In genomic region chr1:139421521-139421874, GRCm38 (mm10) we compare ENCODE assay signal across 8 mouse cellular contexts. TPM values are rescaled to one million over a fixed set of nuclear protein-coding genes. Genes with fewer than 3 reads are reported as not detected.
DNase-seq lines count a peak whose midpoint lies in the region; ATAC-seq and TF ChIP-seq lines count a peak whose summit lies in the region.

No protein-coding gene starts in this region.

- no peak for TF ChIP-seq CTCF in kidney, postnatal 0 days (IDR thresholded peaks at IDR 0.05; ENCODE audit: low read depth)

- H3K4me1 ChIP-seq in kidney, postnatal 0 days (replicated peaks; ENCODE audit: insufficient read depth, low read length), result peaks cover 4% of the 10 kb centered on the region; the same call in 1 of the 2 replicates
- H3K4me1 ChIP-seq in embryonic facial prominence, embryonic 10.5 days, result peaks cover 33% of the 10 kb centered on the region
- peaks cover 28% of the 10 kb centered on the region for H3K4me1 ChIP-seq in hindbrain, embryonic 16.5 days (ENCODE audit: control insufficient read depth, insufficient read depth, low read depth, low read length)
- H3K4me1 ChIP-seq in midbrain, embryonic 15.5 days, result peaks cover 33% of the 10 kb centered on the region

- H3K27me3 ChIP-seq in kidney, postnatal 0 days (ENCODE audit: insufficient read depth, low read length), result no peaks in the 10 kb centered on the region
- H3K27me3 ChIP-seq in embryonic facial prominence, embryonic 10.5 days (replicated peaks; ENCODE audit: low read depth, poor library complexity, severe bottlenecking), result no peaks in the 10 kb centered on the region
- H3K27me3 ChIP-seq in hindbrain, embryonic 16.5 days (replicated peaks; ENCODE audit: control insufficient read depth, insufficient read depth, low read length), result no peaks in the 10 kb centered on the region
- no peaks in the 10 kb centered on the region for H3K27me3 ChIP-seq in midbrain, embryonic 15.5 days (replicated peaks)

- H3K9me3 ChIP-seq in kidney, postnatal 0 days (replicated peaks; ENCODE audit: low read length), result no peaks in the 10 kb centered on the region
- H3K9me3 ChIP-seq in embryonic facial prominence, embryonic 10.5 days, result no peaks in the 10 kb centered on the region
- no peaks in the 10 kb centered on the region for H3K9me3 ChIP-seq in hindbrain, embryonic 16.5 days (ENCODE audit: control insufficient read depth, low read length)
- H3K9me3 ChIP-seq in midbrain, embryonic 15.5 days, result no peaks in the 10 kb centered on the region

- peak overlapping the region; percentile 96; the same call in 1 of the 2 replicates for H3K9ac ChIP-seq in kidney, postnatal 0 days (ENCODE audit: low read depth, low read length)
- H3K9ac ChIP-seq in hindbrain, embryonic 16.5 days (ENCODE audit: low read depth, low read length), result peak overlapping the region; percentile 98
- peak overlapping the region; percentile 79 for H3K9ac ChIP-seq in midbrain, embryonic 15.5 days

- H3K36me3 ChIP-seq in kidney, postnatal 0 days (ENCODE audit: insufficient read depth, low read length), result no peaks in the 10 kb centered on the region
- H3K36me3 ChIP-seq in embryonic facial prominence, embryonic 10.5 days (replicated peaks), result peaks cover 16% of the 10 kb centered on the region
- H3K36me3 ChIP-seq in hindbrain, embryonic 16.5 days (ENCODE audit: control insufficient read depth, insufficient read depth, low read length), result no peaks in the 10 kb centered on the region
- no peaks in the 10 kb centered on the region for H3K36me3 ChIP-seq in midbrain, embryonic 15.5 days (replicated peaks)

- H3K27ac ChIP-seq in kidney, postnatal 0 days, result no peak overlapping the region
- peak overlapping the region; percentile 97 for H3K27ac ChIP-seq in embryonic facial prominence, embryonic 10.5 days (replicated peaks)
- no peak overlapping the region for H3K27ac ChIP-seq in hindbrain, embryonic 16.5 days (ENCODE audit: low read depth, low read length)
- peak overlapping the region; percentile 89 for H3K27ac ChIP-seq in midbrain, embryonic 15.5 days

- intact Hi-C loops in left cerebral cortex, postnatal 36 days (cut with DNase I), result no loop called here

- peak overlapping the region; percentile 78 for H3K4me3 ChIP-seq in kidney, postnatal 0 days (replicated peaks; ENCODE audit: low read depth, low read length)
- peak overlapping the region; percentile 87 for H3K4me3 ChIP-seq in embryonic facial prominence, embryonic 10.5 days
- H3K4me3 ChIP-seq in hindbrain, embryonic 16.5 days (ENCODE audit: low read length), result peak overlapping the region; percentile 97
- H3K4me3 ChIP-seq in midbrain, embryonic 15.5 days, result peak overlapping the region; percentile 78

- peak overlapping the region; percentile 80 for H3K4me2 ChIP-seq in kidney, postnatal 0 days (ENCODE audit: low read length)
- H3K4me2 ChIP-seq in hindbrain, embryonic 16.5 days (ENCODE audit: low read length), result peak overlapping the region; percentile 64
- peak overlapping the region; percentile 68 for H3K4me2 ChIP-seq in midbrain, embryonic 15.5 days

- ATAC-seq in kidney, postnatal 0 days (replicated peaks; ENCODE audit: low FRiP score, low read depth), result no peak
- ATAC-seq in hindbrain, embryonic 16.5 days, result no peak
- ATAC-seq in midbrain, embryonic 15.5 days (replicated peaks), result no peak; the same call in 1 of the 2 replicates

- WGBS in kidney, postnatal 0 days, result 4% methylated on average over 8 of the region's 8 CpGs
- WGBS in embryonic facial prominence, embryonic 10.5 days, result 6% methylated on average over 8 of the region's 8 CpGs
- WGBS in hindbrain, embryonic 16.5 days, result 4% methylated on average over 8 of the region's 8 CpGs
- 3% methylated on average over 8 of the region's 8 CpGs for WGBS in midbrain, embryonic 15.5 days

- no peak for DNase-seq in kidney, postnatal 0 days (ENCODE audit: low spot score)
- DNase-seq in kidney, postnatal 14 days, result no peak
- DNase-seq in embryonic facial prominence, embryonic 10.5 days (ENCODE audit: low spot score), result no peak
- no peak for DNase-seq in right cerebral cortex, postnatal 10 days (ENCODE audit: low spot score in 2 of 2)
- no peak for DNase-seq in left cerebral cortex, postnatal 36 days (ENCODE audit: low spot score in 2 of 2)
- DNase-seq in cerebellum, adult 11-12 months, result no peak

RNA-seq across cellular contexts. Expression of gene Zbtb41, which starts 0.6 kb away (rescaled TPM):
- polyA plus RNA-seq in kidney, postnatal 0 days (2015; fragmentation: Nextera tagmentation; extraction: Ambion mirVana), result 6.9 and 7.5 TPM in 2 replicates
- 10.8 and 11.1 TPM in 2 replicates for polyA plus RNA-seq in embryonic facial prominence, embryonic 10.5 days (2016; fragmentation: Nextera tagmentation; extraction: Ambion mirVana)
- 11.8 and 14.4 TPM in 2 replicates for polyA plus RNA-seq in hindbrain, embryonic 16.5 days (2015; fragmentation: Nextera tagmentation; extraction: Ambion mirVana)
- polyA plus RNA-seq in midbrain, embryonic 15.5 days (2015; fragmentation: Nextera tagmentation; extraction: Ambion mirVana), result 18.3 and 18.7 TPM in 2 replicates
- total RNA-seq in left cerebral cortex, postnatal 36 days (2021), result 10 to 100 TPM; 25.6 to 26.0 TPM

RNA-seq across cellular contexts. Expression of gene Aspm, which starts 33.1 kb away (rescaled TPM):
- 7.1 and 7.2 TPM in 2 replicates for polyA plus RNA-seq in kidney, postnatal 0 days (2015; fragmentation: Nextera tagmentation; extraction: Ambion mirVana)
- polyA plus RNA-seq in embryonic facial prominence, embryonic 10.5 days (2016; fragmentation: Nextera tagmentation; extraction: Ambion mirVana), result 20.2 and 21.8 TPM in 2 replicates
- 2.9 and 3.5 TPM in 2 replicates for polyA plus RNA-seq in hindbrain, embryonic 16.5 days (2015; fragmentation: Nextera tagmentation; extraction: Ambion mirVana)
- 2.8 TPM in 2 replicates for polyA plus RNA-seq in midbrain, embryonic 15.5 days (2015; fragmentation: Nextera tagmentation; extraction: Ambion mirVana)
- total RNA-seq in left cerebral cortex, postnatal 36 days (2021), result under 1 TPM; 0.39 to 0.54 TPM

RNA-seq across cellular contexts. Expression of gene Crb1, which starts 44.6 kb away (rescaled TPM):
- polyA plus RNA-seq in kidney, postnatal 0 days (2015; fragmentation: Nextera tagmentation; extraction: Ambion mirVana), result 0.29 and 0.32 TPM in 2 replicates
- 0.25 and 0.38 TPM in 2 replicates for polyA plus RNA-seq in embryonic facial prominence, embryonic 10.5 days (2016; fragmentation: Nextera tagmentation; extraction: Ambion mirVana)
- 1.2 and 1.4 TPM in 2 replicates for polyA plus RNA-seq in hindbrain, embryonic 16.5 days (2015; fragmentation: Nextera tagmentation; extraction: Ambion mirVana)
- 2.4 and 3.0 TPM in 2 replicates for polyA plus RNA-seq in midbrain, embryonic 15.5 days (2015; fragmentation: Nextera tagmentation; extraction: Ambion mirVana)
- 1 to 10 TPM in 1 of 2 experiments, under 1 TPM in 1; 0.62 to 1.2 TPM for total RNA-seq in left cerebral cortex, postnatal 36 days (2021)

Comparison
In these comparisons a context has a peak if more than half of its experiments do, and no peak if none do; other contexts are left out.
1. H3K27ac ChIP-seq: peak in embryonic facial prominence, embryonic 10.5 days (single experiment) and midbrain, embryonic 15.5 days (single experiment); none in kidney, postnatal 0 days (single experiment) and hindbrain, embryonic 16.5 days (single experiment).
2. Peak in every context shown above with its lines, with median percentiles within 50 percentile points of each other: H3K4me2 ChIP-seq, H3K4me3 ChIP-seq and H3K9ac ChIP-seq.